Mouse (Mus musculus) heart, postnatal 0 days (tissue): ENCODE results near the gene Pbx2. TPM values are rescaled to one million over a fixed set of nuclear protein-coding genes. Genes with fewer than 3 reads are reported as not detected.

Source experiments
- ATAC-seq: fragments of 200-750 bp; cut with Nextera tagmentation; 2 replicates; pipeline ENCODE4 v1.8.0; 2017; ENCODE audit warnings: low read depth, moderate number of reproducible peaks, moderate library complexity; ENCODE audit not compliant: insufficient read depth
- DNase-seq: peaks from one replicate; pipeline ENCODE4 v3.0.0-alpha.2; 2016; ENCODE audit warnings: low spot score
- H3K27ac ChIP-seq: fragments of 300-500 bp; sonication (generic); 2 replicates; pipeline ENCODE4 v1.5.1; 2014; ENCODE audit warnings: low read depth, mild to moderate bottlenecking
- H3K27me3 ChIP-seq: fragments of 300-500 bp; sonication (generic); 2 replicates; pipeline ENCODE4 v1.6.1; 2014; ENCODE audit warnings: low read length, mixed read lengths; ENCODE audit not compliant: control insufficient read depth, insufficient read depth
- H3K36me3 ChIP-seq: fragments of 300-500 bp; sonication (generic); replicated peaks from 2 replicates; pipeline ENCODE4 v1.6.1; 2014; ENCODE audit warnings: low read length, mixed read lengths; ENCODE audit not compliant: control insufficient read depth, insufficient read depth
- H3K4me1 ChIP-seq: fragments of 300-500 bp; sonication (generic); 2 replicates; pipeline ENCODE4 v1.6.1; 2014; ENCODE audit warnings: antibody characterized with exemption; ENCODE audit not compliant: control insufficient read depth, insufficient read depth
- H3K4me2 ChIP-seq: fragments of 300-500 bp; sonication (generic); 2 replicates; pipeline ENCODE4 v1.6.1; 2014; ENCODE audit warnings: low read depth, mild to moderate bottlenecking, low read length, moderate library complexity
- H3K4me3 ChIP-seq: fragments of 300-500 bp; sonication (generic); 2 replicates; pipeline ENCODE4 v1.5.1; 2014; ENCODE audit warnings: low read depth, low read length
- H3K9ac ChIP-seq: fragments of 300-500 bp; sonication (generic); replicated peaks from 2 replicates; pipeline ENCODE4 v1.6.1; 2014; ENCODE audit warnings: low read depth, low read length, mixed read lengths
- H3K9me3 ChIP-seq: fragments of 300-500 bp; sonication (generic); replicated peaks from 2 replicates; pipeline ENCODE4 v1.6.1; 2016; ENCODE audit warnings: low read length; ENCODE audit not compliant: control insufficient read depth
- CTCF ChIP-seq: IDR thresholded peaks from 2 replicates; pipeline ENCODE4 v1.5.1; 2016; ENCODE audit warnings: antibody characterized with exemption, control low read depth, low read depth
- EP300 ChIP-seq: IDR thresholded peaks from 2 replicates; pipeline ENCODE4 v1.6.1; 2016; ENCODE audit warnings: antibody characterized with exemption, low read depth
- WGBS: fragments of 180-500 bp; shearing (Covaris S2); extraction: QIAGEN DNeasy Blood & Tissue Kit; methylation state at CpG from one replicate; pipeline ENCODE4 v1.1.7; 2014; 5-methylcytosine and 5-hydroxymethylcytosine counted together
- polyA plus RNA-seq: library from polyadenylated mRNA; unstranded; fragments of >200 nt; fragmentation: Nextera tagmentation; extraction: Ambion mirVana; gene quantifications from 2 replicates; pipeline ENCODE4 v1.2.1, GENCODE M21; 2015
- total RNA-seq: library from RNA; depleted of rRNA; stranded (reverse); fragments of >200 nt; gene quantifications from 2 replicates; pipeline ENCODE4 v1.2.3, GENCODE M21; 2014; ENCODE audit warnings: low replicate concordance

The Pbx2 gene
- total and polyA plus RNA-seq, 2 experiments from 2014 or later, result 3.3 to 42.6 TPM

GRCm38 (mm10) chr17:34613054-34613645 is 22.1 kb downstream of the Pbx2 start:
- no peak overlapping the region for H3K27ac ChIP-seq
- ATAC-seq (no peak), DNase-seq (no peak)
- no peaks in the 10 kb centered on the region for H3K9me3 ChIP-seq
- H3K4me2 ChIP-seq, result no peak overlapping the region
- no peaks in the 10 kb centered on the region; the same call in 1 of the 2 replicates for H3K4me1 ChIP-seq
- no peak overlapping the region for H3K4me3 ChIP-seq
- H3K27me3 ChIP-seq, result no peaks in the 10 kb centered on the region
- TF ChIP-seq CTCF, result no peak
- TF ChIP-seq EP300, result no peak
- no peak overlapping the region for H3K9ac ChIP-seq
- H3K36me3 ChIP-seq, result peaks cover 55% of the 10 kb centered on the region
- WGBS, result 82% methylated on average over 11 of the region's 11 CpGs

GRCm38 (mm10) chr17:34613830-34614229 is 22.8 kb downstream of the Pbx2 start:
- no peak overlapping the region for H3K4me2 ChIP-seq
- ATAC-seq (no peak), DNase-seq (no peak)
- H3K9me3 ChIP-seq, result no peaks in the 10 kb centered on the region
- peaks cover 55% of the 10 kb centered on the region for H3K36me3 ChIP-seq
- H3K27ac ChIP-seq, result no peak overlapping the region
- H3K9ac ChIP-seq, result no peak overlapping the region
- no peaks in the 10 kb centered on the region for H3K27me3 ChIP-seq
- 81% methylated on average over 10 of the region's 10 CpGs for WGBS
- no peak overlapping the region for H3K4me3 ChIP-seq
- TF ChIP-seq CTCF (no peak), EP300 (no peak)
- H3K4me1 ChIP-seq, result no peaks in the 10 kb centered on the region; the same call in 1 of the 2 replicates

- no peak within 1 kb of the TSS for H3K9ac ChIP-seq
- DNase-seq (no peak), ATAC-seq (no peak)
- no peaks in the 10 kb centered on the region for H3K4me1 ChIP-seq
- H3K4me3 ChIP-seq, result no peak within 1 kb of the TSS
- H3K4me2 ChIP-seq, result no peak within 1 kb of the TSS
- H3K9me3 ChIP-seq, result no peaks in the 10 kb centered on the region
- H3K27ac ChIP-seq, result no peak within 1 kb of the TSS
- H3K36me3 ChIP-seq, result peaks cover 58% of the 10 kb centered on the region
- TF ChIP-seq CTCF, result no peak
- no peak for TF ChIP-seq EP300
- no peaks in the 10 kb centered on the region for H3K27me3 ChIP-seq
- 74% methylated on average over 6 of the region's 6 CpGs for WGBS
These were observed 24.8 kb downstream of the Pbx2 start, which contains the start of gene Egfl8 for GRCm38 (mm10) chr17:34615871-34616270. Egfl8 (minus strand) TSS chr17:34615971.

GRCm38 (mm10) chr17:34618999-34619398 is 27.9 kb downstream of the Pbx2 start:
- Histone ChIP-seq H3K9ac (no peak overlapping the region), H3K9me3 (no peaks in the 10 kb centered on the region), H3K27ac (no peak overlapping the region), H3K27me3 (no peaks in the 10 kb centered on the region), H3K36me3 (peaks cover 58% of the 10 kb centered on the region), H3K4me3 (no peak overlapping the region), H3K4me1 (no peaks in the 10 kb centered on the region), H3K4me2 (no peak overlapping the region)
- TF ChIP-seq CTCF, result peak; percentile 81
- TF ChIP-seq EP300, result no peak
- WGBS, result 20% methylated on average over 6 of the region's 6 CpGs
- 0 out of 2 replicates have a peak, but pooled peaks have one; percentile 24 for ATAC-seq
- DNase-seq, result no peak

GRCm38 (mm10) chr17:34621006-34621405 is 29.9 kb downstream of the Pbx2 start:
- Histone ChIP-seq H3K4me3 (no peak overlapping the region), H3K27ac (no peak overlapping the region), H3K4me1 (no peaks in the 10 kb centered on the region), H3K9ac (no peak overlapping the region), H3K27me3 (no peaks in the 10 kb centered on the region), H3K36me3 (peaks cover 55% of the 10 kb centered on the region), H3K4me2 (no peak overlapping the region), H3K9me3 (no peaks in the 10 kb centered on the region)
- ATAC-seq (no peak), DNase-seq (no peak)
- TF ChIP-seq EP300 (no peak), CTCF (no peak)
- WGBS, result 91% methylated on average over 8 of the region's 8 CpGs

GRCm38 (mm10) chr17:34623161-34623560 is 32.1 kb downstream of the Pbx2 start:
- H3K27ac ChIP-seq, result no peak overlapping the region
- WGBS, result 82% methylated on average over 9 of the region's 9 CpGs
- ATAC-seq (no peak), DNase-seq (no peak)
- peaks cover 51% of the 10 kb centered on the region for H3K36me3 ChIP-seq
- no peak overlapping the region for H3K4me2 ChIP-seq
- H3K4me3 ChIP-seq, result no peak overlapping the region
- H3K9me3 ChIP-seq, result no peaks in the 10 kb centered on the region
- no peaks in the 10 kb centered on the region for H3K27me3 ChIP-seq
- H3K9ac ChIP-seq, result no peak overlapping the region
- TF ChIP-seq EP300 (no peak), CTCF (peak; percentile 3; the same call in 1 of the 2 replicates)
- peaks cover 6% of the 10 kb centered on the region; the same call in 1 of the 2 replicates for H3K4me1 ChIP-seq
